Mouse (Mus musculus) embryonic fibroblast, embryonic 13.5 days (primary cell): ENCODE measurements around the gene Dars.

Source experiments
- CTCF ChIP-seq: IDR thresholded peaks from 2 replicates; pipeline ENCODE4 v1.5.1; 2011; ENCODE audit warnings: mild to moderate bottlenecking, control low read depth, low read length, moderate library complexity, borderline replicate concordance; ENCODE audit not compliant: insufficient read depth
- POLR2A ChIP-seq: IDR thresholded peaks from 2 replicates; pipeline ENCODE4 v1.6.1; 2011; ENCODE audit warnings: low read depth, mild to moderate bottlenecking, control low read depth, low read length, moderate library complexity

DNA sequence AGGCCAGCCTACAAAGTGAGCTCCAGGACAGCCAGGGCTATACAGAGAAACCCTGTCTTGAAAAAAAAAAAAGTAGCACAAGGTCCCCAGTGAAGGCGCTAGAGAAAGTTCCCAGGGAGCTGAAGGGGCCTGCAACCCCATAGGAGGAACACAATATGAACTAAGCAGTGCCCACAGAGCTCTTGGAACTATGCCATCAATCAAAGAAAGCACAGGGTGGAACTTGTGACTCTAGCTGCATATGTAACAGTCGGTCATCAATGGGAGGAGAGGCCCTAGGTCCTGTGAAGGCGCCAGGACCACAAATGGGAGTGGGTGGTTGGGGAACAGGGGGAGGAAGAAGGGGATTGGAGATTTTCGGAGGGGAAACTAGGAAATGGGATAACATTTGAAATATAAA is 40.3 kb downstream of the Dars start:
- no peak for TF ChIP-seq CTCF
- no peak for TF ChIP-seq POLR2A
